Mouse (Mus musculus) CH12.LX (cell line): ENCODE measurements around the gene Zbtb17. TPM values are rescaled to one million over a fixed set of nuclear protein-coding genes. Genes with fewer than 3 reads are reported as not detected.

Experiments
- DNase-seq: peaks from one replicate; pipeline ENCODE4 v3.0.0-alpha.2; 2013; ENCODE audit errors: extremely low read depth
- H3K27ac ChIP-seq: 2 replicates; pipeline ENCODE4 v1.5.1; 2012; ENCODE audit warnings: low read depth, mild to moderate bottlenecking, control low read depth, moderate library complexity; ENCODE audit not compliant: insufficient read depth
- H3K27me3 ChIP-seq: replicated peaks from 2 replicates; pipeline ENCODE3; 2012; ENCODE audit warnings: inconsistent platforms
- H3K36me3 ChIP-seq, 2 experiments: replicated peaks in 1 of 2; 2 replicates each; pipeline versions ENCODE3 to v1.6.1; 2012; ENCODE audit warnings: inconsistent platforms in 1 of 2, low read length in 1 of 2, mild to moderate bottlenecking in 1 of 2, mixed read lengths in 1 of 2, moderate library complexity in 1 of 2; ENCODE audit not compliant: control insufficient read depth in 1 of 2, insufficient read depth in 1 of 2
- H3K4me1 ChIP-seq, 2 experiments: 2 replicates each; pipeline ENCODE4 v1.6.1; 2012; ENCODE audit warnings: inconsistent platforms in 1 of 2, moderate library complexity in 1 of 2; ENCODE audit not compliant: insufficient read depth in 2 of 2, control insufficient read depth in 1 of 2
- H3K4me2 ChIP-seq: 2 replicates; pipeline ENCODE4 v1.6.1; 2012; ENCODE audit warnings: low read depth, mild to moderate bottlenecking, control low read depth; ENCODE audit not compliant: poor library complexity, insufficient read depth, severe bottlenecking
- H3K4me3 ChIP-seq, 3 experiments: fragments of 150-350 bp in 1 of 3; sonication (generic) in 1 of 3; replicated peaks in 1 of 3; 2 replicates each; pipeline versions ENCODE3 to v1.5.1; 2011 to 2012; ENCODE audit warnings: low read depth in 2 of 3, low read length in 2 of 3, mild to moderate bottlenecking in 2 of 3, moderate library complexity in 2 of 3, control low read depth in 1 of 3, improper control_type of control experiment in 1 of 3, inconsistent platforms in 1 of 3, mixed read lengths in 1 of 3; ENCODE audit not compliant: poor library complexity in 1 of 3
- H3K79me2 ChIP-seq: replicated peaks from 2 replicates; pipeline ENCODE4 v1.6.1; 2012; ENCODE audit warnings: mild to moderate bottlenecking, moderate library complexity; ENCODE audit not compliant: control insufficient read depth, poor library complexity, insufficient read depth, severe bottlenecking; ENCODE audit errors: extremely low read depth
- H3K9ac ChIP-seq: 2 replicates; pipeline ENCODE4 v1.6.1; 2012; ENCODE audit warnings: low read depth, mild to moderate bottlenecking, control low read depth, moderate library complexity; ENCODE audit not compliant: insufficient read depth
- H3K9me3 ChIP-seq: replicated peaks from 2 replicates; pipeline ENCODE3; 2012; ENCODE audit warnings: low read length, inconsistent platforms, mixed read lengths
- E2F4 ChIP-seq: IDR thresholded peaks from 2 replicates; pipeline ENCODE4 v1.6.1; 2011; ENCODE audit warnings: low read depth, low read length, improper control_type of control experiment; ENCODE audit not compliant: insufficient replicate concordance
- EP300 ChIP-seq: IDR thresholded peaks from 2 replicates; pipeline ENCODE4 v1.6.1; 2011; ENCODE audit warnings: low read length, improper control_type of control experiment
- IRF4 ChIP-seq: IDR thresholded peaks from 2 replicates; pipeline ENCODE4 v1.6.1; 2014; ENCODE audit warnings: low read depth, mild to moderate bottlenecking, inconsistent platforms, low read length, improper control_type of control experiment
- JUN ChIP-seq: IDR thresholded peaks from 2 replicates; pipeline ENCODE4 v1.6.1; 2011; ENCODE audit warnings: low read depth, mild to moderate bottlenecking, low read length, improper control_type of control experiment, moderate library complexity; ENCODE audit not compliant: insufficient read depth
- JUND ChIP-seq: conservative IDR thresholded peaks from 2 replicates; pipeline ENCODE4 v1.6.1; 2011; ENCODE audit warnings: low read depth, low read length, improper control_type of control experiment
- KAT2A ChIP-seq: IDR thresholded peaks from 2 replicates; pipeline ENCODE4 v1.6.1; 2012; ENCODE audit warnings: low read length, improper control_type of control experiment, inconsistent platforms; ENCODE audit not compliant: insufficient replicate concordance
- MAFK ChIP-seq: IDR thresholded peaks from 2 replicates; pipeline ENCODE4 v1.6.1; 2011; ENCODE audit warnings: low read length, improper control_type of control experiment; ENCODE audit not compliant: insufficient replicate concordance
- MEF2A ChIP-seq: IDR thresholded peaks from 2 replicates; pipeline ENCODE4 v1.6.1; 2014; ENCODE audit warnings: low read depth, mild to moderate bottlenecking, inconsistent platforms, low read length, improper control_type of control experiment, borderline replicate concordance
- MXI1 ChIP-seq: IDR thresholded peaks from 2 replicates; pipeline ENCODE4 v1.6.1; 2011; ENCODE audit warnings: mild to moderate bottlenecking, low read depth, low read length, improper control_type of control experiment
- MYC ChIP-seq: IDR thresholded peaks from 2 replicates; pipeline ENCODE4 v1.6.1; 2011; ENCODE audit warnings: low read depth, mild to moderate bottlenecking, improper control_type of control experiment, low read length
- NELFE ChIP-seq: IDR thresholded peaks from 2 replicates; pipeline ENCODE4 v1.6.1; 2011; ENCODE audit warnings: low read depth, low read length, improper control_type of control experiment
- POLR2AphosphoS2 ChIP-seq: IDR thresholded peaks from 2 replicates; pipeline ENCODE4 v1.6.1; 2011; ENCODE audit warnings: low read depth, low read length, improper control_type of control experiment
- RAD21 ChIP-seq: IDR thresholded peaks from 2 replicates; pipeline ENCODE4 v1.6.1; 2011; ENCODE audit warnings: low read depth, mild to moderate bottlenecking, low read length, improper control_type of control experiment, moderate library complexity
- SMC3 ChIP-seq: IDR thresholded peaks from 2 replicates; pipeline ENCODE4 v1.6.1; 2011; ENCODE audit warnings: low read depth, low read length, improper control_type of control experiment
- TBP ChIP-seq: conservative IDR thresholded peaks from 2 replicates; pipeline ENCODE4 v1.6.1; 2011; ENCODE audit warnings: low read depth, low read length, improper control_type of control experiment
- TCF12 ChIP-seq: IDR thresholded peaks from 2 replicates; pipeline ENCODE4 v1.6.1; 2014; ENCODE audit warnings: low read depth, mild to moderate bottlenecking, inconsistent platforms, low read length, improper control_type of control experiment
- UBTF ChIP-seq: IDR thresholded peaks from 2 replicates; pipeline ENCODE4 v1.6.1; 2012; ENCODE audit warnings: low read depth, mild to moderate bottlenecking, inconsistent platforms, low read length, improper control_type of control experiment, moderate library complexity
- ZC3H11A ChIP-seq: IDR thresholded peaks from 2 replicates; pipeline ENCODE4 v1.6.1; 2012; ENCODE audit warnings: low read depth, mild to moderate bottlenecking, inconsistent platforms, low read length, improper control_type of control experiment
- ZKSCAN1 ChIP-seq: IDR thresholded peaks from 2 replicates; pipeline ENCODE4 v1.6.1; 2012; ENCODE audit warnings: low read depth, inconsistent platforms, low read length, improper control_type of control experiment, borderline replicate concordance
- ZNF384 ChIP-seq: IDR thresholded peaks from 2 replicates; pipeline ENCODE4 v1.6.1; 2012; ENCODE audit warnings: low read depth, low read length, improper control_type of control experiment, inconsistent platforms
- dilution Hi-C: fragments of 300-500 bp; cut with MboI; formaldehyde crosslinking; loops from 2 replicates; pipeline ENCODE4 v1.14.3; 2020; ENCODE audit warnings: low sequenced_read_pairs; ENCODE audit not compliant: extremely low pct_unique_long_range_greater_than_20kb, extremely low pct_ligation_motif_present
- in situ Hi-C: fragments of 300-500 bp; cut with MboI; formaldehyde crosslinking; loops from 3 replicates; pipeline ENCODE4 v1.14.3; 2019; ENCODE audit warnings: low sequenced_read_pairs, low pct_ligation_motif_present, low pct_unique_long_range_greater_than_20kb, mixed read lengths
- polyA plus RNA-seq: library from polyadenylated mRNA; unstranded; fragments of >175 nt; gene quantifications from 2 replicates; pipeline ENCODE4 v1.2.1, GENCODE M21; 2012; ENCODE audit warnings: low read depth; ENCODE audit not compliant: insufficient read length
- total RNA-seq, 2 experiments: library from RNA; depleted of rRNA; stranded (reverse); fragments of 300-350 nt in 1 of 2; fragments of >200 nt in 1 of 2; gene quantifications; 2 replicates each; pipeline ENCODE4 v1.2.3; 2012 to 2014

Zbtb17 gene
- total and polyA plus RNA-seq, 3 experiments, result 21.4 to 51.2 (median 47.6) TPM

- in situ Hi-C loops (no loop called here), dilution Hi-C loops (no loop called here)
- H3K36me3 ChIP-seq, result peaks cover 0 to 54% of the 10 kb centered on the region in 2 experiments
- H3K79me2 ChIP-seq, result peaks cover 51% of the 10 kb centered on the region
- no peaks in the 10 kb centered on the region for H3K4me1 ChIP-seq
- no peak overlapping the region for H3K9ac ChIP-seq
- H3K4me3 ChIP-seq, result no peak overlapping the region
- no peaks in the 10 kb centered on the region for H3K27me3 ChIP-seq
- no peak overlapping the region for H3K4me2 ChIP-seq
- no peak overlapping the region for H3K27ac ChIP-seq
- H3K9me3 ChIP-seq, result no peaks in the 10 kb centered on the region
- no peak for TF ChIP-seq MXI1
- no peak for TF ChIP-seq POLR2AphosphoS2
- no peak for TF ChIP-seq ZC3H11A
- no peak for TF ChIP-seq MEF2A
- TF ChIP-seq ZNF384, result no peak
- TF ChIP-seq JUN, result no peak
- TF ChIP-seq RAD21, result no peak
- no peak for TF ChIP-seq MYC
- no peak for TF ChIP-seq UBTF
- no peak for TF ChIP-seq SMC3
- TF ChIP-seq ZKSCAN1, result no peak
- no peak for TF ChIP-seq KAT2A
- TF ChIP-seq TBP, result no peak
- TF ChIP-seq TCF12, result no peak
- TF ChIP-seq EP300, result no peak
- no peak for TF ChIP-seq E2F4
- no peak for TF ChIP-seq NELFE
- DNase-seq, result no peak
Measured at GRCm38 (mm10) chr4:141510457-141510856, 66.0 kb downstream of the Zbtb17 start.

DNA sequence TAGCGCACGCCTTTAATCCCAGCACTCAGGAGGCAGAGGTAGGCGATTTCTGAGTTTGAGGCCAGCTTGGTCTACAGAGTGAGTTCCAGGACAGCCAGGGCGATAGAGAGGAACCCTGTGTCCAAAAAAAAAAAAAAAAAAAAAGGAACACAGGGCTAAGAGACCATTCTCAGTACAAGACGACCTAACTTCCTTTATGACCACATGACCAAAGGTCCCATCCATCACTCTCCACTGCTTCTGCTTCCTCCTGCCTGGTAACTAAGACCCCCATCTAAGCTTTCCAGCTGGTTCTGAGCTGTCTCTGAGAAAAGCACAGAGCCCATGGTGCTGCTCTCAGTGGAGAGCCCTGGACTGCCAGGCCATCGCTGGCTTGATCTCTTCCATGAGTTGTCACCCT is 67.7 kb downstream of the Zbtb17 start:
- H3K9me3 ChIP-seq, result no peaks in the 10 kb centered on the region
- peaks cover 9 to 62% of the 10 kb centered on the region in 2 experiments for H3K36me3 ChIP-seq
- TF ChIP-seq SMC3 (no peak), JUND (no peak), IRF4 (no peak), E2F4 (no peak), TBP (no peak), KAT2A (no peak), ZC3H11A (no peak), MAFK (no peak)
- dilution Hi-C loops (no loop called here), in situ Hi-C loops (no loop called here)
- H3K4me2 ChIP-seq, result no peak overlapping the region
- H3K27me3 ChIP-seq, result no peaks in the 10 kb centered on the region
- H3K79me2 ChIP-seq, result peaks cover 54% of the 10 kb centered on the region
- H3K27ac ChIP-seq, result no peak overlapping the region
- DNase-seq, result no peak
- no peak overlapping the region for H3K4me3 ChIP-seq
- H3K9ac ChIP-seq, result no peak overlapping the region
- H3K4me1 ChIP-seq, result no peaks in the 10 kb centered on the region
